Mouse (Mus musculus) lung, postnatal 0 days (tissue): ENCODE results near the gene Ccdc155.

Experiments used
- CTCF ChIP-seq: IDR thresholded peaks from 2 replicates; pipeline ENCODE4 v1.5.1; 2016; ENCODE audit warnings: antibody characterized with exemption, mild to moderate bottlenecking
- EP300 ChIP-seq: IDR thresholded peaks from 2 replicates; pipeline ENCODE4 v1.6.1; 2016; ENCODE audit warnings: antibody characterized with exemption, mild to moderate bottlenecking, control low read depth

- TF ChIP-seq CTCF (no peak), EP300 (no peak)
Observed at GRCm38 (mm10) chr7:45241389-45241749, 36.7 kb upstream of the Ccdc155 start.
